Mouse (Mus musculus) left cerebral cortex, adult 2 months (tissue): Measurements from ENCODE around the gene Edf1. TPM values are rescaled to one million over a fixed set of nuclear protein-coding genes. Genes with fewer than 3 reads are reported as not detected.

Experiments
- DNase-seq, 2 experiments: peaks; one replicate each; pipeline ENCODE4 v3.0.0; 2021 to 2022; ENCODE audit warnings: low spot score in 2 of 2, mixed read lengths in 1 of 2; ENCODE audit errors: extremely low spot score in 1 of 2
- H3K27ac ChIP-seq: fragments of 200-600 bp; 2 replicates; pipeline ENCODE4 v1.8.1; 2022
- H3K4me3 ChIP-seq: fragments of 200-600 bp; 2 replicates; pipeline ENCODE4 v1.8.1; 2022
- CTCF ChIP-seq: fragments of 200-600 bp; IDR thresholded peaks from 2 replicates; pipeline ENCODE4 v1.8.1; 2022; ENCODE audit warnings: antibody characterized with exemption, mild to moderate bottlenecking, moderate library complexity
- intact Hi-C: fragments of 180-260 bp; cut with DNase I; formaldehyde crosslinking; loops from one replicate; pipeline ENCODE4 v1.15.1; 2025
- total RNA-seq, 2 experiments: library from RNA; stranded (reverse); gene quantifications; 2 replicates each; pipeline ENCODE4 v1.2.3; 2021

The Edf1 gene
- total RNA-seq, 2 experiments from 2014 or later: 190 to 202 TPM

DNA sequence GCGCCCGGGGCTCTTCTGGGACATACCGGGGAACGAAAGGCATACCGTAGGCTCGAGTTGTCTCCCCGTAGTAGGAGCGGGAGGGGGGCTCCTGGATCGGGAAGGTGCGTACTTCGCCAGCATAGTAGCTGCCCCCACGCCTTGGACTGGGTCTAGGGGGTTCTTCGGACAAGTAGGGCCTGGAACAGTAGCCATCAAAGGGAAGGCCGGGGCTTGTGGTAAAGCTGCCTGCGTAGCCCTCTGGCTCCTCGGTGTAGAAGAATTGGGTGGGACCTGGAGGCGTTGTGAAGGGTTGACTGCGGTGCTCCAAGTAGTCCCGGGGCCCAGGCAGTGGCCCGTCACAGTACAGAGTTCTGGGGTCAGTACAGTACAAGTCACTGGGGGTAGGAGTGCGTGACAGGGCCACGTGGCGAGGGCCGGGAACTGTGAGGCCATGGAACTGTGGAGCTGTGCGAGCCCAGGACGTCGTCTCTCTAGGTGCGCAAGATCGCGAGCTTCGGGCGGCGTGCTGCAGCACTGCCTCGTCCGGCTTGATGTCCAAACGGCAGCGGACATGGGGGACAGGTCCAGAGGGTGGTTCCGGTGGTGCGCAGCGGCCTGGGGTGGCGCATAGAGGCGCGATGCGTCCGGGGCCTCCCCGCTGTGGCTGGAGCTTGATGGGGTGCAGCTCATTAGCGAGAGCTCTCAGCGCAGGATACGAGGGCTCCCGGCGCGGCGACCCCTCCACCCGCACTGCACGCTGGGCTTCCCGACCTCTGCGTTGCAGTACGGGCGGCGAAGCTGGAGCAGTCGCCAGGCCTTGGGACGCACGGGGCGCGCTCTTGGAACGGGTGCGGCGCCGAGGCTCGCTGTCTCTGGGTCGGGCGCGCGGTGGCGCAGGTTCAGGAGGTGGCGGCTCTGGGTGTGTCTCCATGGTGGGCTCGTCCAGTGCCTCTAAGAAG, 21.4 kb downstream of the Edf1 start:
- H3K4me3 ChIP-seq: no peak overlapping the region
- DNase-seq: peak; percentile 27 to 33
- peak overlapping the region; percentile 96 for H3K27ac ChIP-seq
- intact Hi-C loops: no loop called here
- TF ChIP-seq CTCF: no peak

DNA sequence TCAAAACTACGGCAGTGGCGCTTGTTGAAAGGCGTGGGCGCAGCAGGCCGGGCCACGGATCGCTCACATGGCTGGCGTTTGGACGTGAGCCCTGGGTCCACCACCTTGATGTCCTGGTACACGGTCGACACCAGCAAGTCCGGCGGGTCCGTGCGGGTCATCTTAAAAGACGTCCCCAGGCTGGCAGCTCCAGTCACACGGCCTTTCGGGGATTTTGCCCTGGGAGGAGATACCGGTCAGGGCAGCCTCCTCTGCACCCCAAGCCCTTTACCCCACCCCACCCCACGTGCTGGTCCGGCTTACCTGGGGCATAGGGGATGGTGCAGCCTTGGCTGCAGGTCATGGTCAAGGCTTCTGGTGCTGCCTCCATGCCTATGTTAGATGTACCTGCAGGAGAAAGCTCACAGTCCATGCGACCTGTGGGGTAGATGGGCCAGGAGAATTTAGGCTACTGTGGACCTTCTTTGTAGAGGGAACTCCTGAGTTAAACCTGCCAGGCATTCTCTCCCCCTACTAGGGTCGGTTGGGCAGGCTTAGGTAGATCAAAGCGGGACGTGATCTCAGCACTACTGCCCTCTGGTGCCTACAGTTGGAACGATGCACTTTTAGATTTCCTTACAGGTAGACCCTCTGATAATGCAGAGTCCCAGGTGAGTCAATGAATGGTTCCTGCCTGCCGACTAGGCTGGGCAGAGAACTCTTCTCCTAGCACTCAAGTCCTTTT, 22.3 kb downstream of the Edf1 start:
- intact Hi-C loops: loop anchor here (5.0 kb wide), 1 partner anchor 33 kb away; the partner anchor contains the start of gene Traf2

DNA sequence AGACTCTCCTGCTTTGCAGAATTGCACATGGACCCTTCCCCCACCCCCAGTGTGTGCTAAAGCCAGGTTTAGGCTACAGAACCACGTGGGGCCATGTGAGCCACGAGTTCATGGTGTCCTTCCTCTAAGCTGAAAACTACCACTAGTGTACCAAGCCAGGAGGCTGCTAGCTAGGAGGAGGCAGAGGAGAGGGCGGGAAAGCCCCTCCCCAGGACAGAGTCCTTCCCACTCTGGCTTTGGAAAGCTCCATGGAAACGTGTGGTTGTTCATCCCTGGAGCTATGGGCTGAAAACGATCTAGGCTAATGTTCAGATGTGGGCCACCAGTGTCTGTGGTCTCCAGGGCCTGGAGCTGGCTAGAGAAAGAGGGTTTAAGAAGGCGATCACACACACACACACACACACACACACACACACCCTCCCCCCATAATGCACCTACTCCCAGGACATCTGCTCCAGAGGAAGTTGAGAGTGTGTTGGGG, 23.0 kb downstream of the Edf1 start:
- H3K4me3 ChIP-seq: peak overlapping the region; percentile 60
- intact Hi-C loops: loop anchor here (5.0 kb wide), 1 partner anchor 33 kb away; the partner anchor contains the start of gene Traf2
- H3K27ac ChIP-seq: peak overlapping the region; percentile 96
- no peak for TF ChIP-seq CTCF
- peak; percentile 33 to 39 for DNase-seq

More for the DNA sequence above, 22.3 kb downstream of the Edf1 start:
- peak; percentile 63 for TF ChIP-seq CTCF
- peak overlapping the region; percentile 96 for H3K27ac ChIP-seq
- H3K4me3 ChIP-seq: peak overlapping the region; percentile 33
- DNase-seq: peak; percentile 54 to 58

DNA sequence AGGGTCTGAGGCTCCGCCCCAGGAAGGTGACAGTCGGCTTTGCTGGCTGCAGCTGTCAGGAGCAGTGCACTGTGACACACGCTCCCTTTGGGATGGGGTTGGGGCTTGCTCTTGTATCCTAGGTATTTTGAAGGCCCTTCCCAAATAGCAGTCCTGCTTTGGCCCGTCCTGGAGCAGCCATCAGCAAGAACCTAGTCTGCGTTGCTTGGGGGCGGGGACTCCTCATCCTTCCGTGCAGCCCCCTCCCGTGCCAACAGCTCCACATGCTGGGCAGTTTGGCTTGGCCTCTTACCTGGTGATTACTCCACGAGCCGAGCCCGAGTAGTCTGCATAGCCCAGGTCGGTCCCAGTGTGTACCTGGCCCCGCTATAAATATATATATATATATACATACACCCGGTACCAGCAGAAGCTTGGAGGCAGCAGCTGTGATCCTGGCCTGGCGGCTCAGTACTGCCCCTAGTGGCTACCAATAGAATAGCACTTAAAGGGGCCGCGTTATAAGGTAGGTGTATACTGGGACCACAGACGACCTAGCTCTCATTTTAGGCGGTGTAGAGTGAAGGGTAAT, 23.7 kb downstream of the Edf1 start, which contains the start of gene Ajm1:
Ajm1 (minus strand) TSS at position 464 of the 571 bp plus-strand sequence.
- peak; percentile 98 for TF ChIP-seq CTCF
- peak; percentile 77 to 79 for DNase-seq
- intact Hi-C loops: loop anchor here (5.0 kb wide), 1 partner anchor 34 kb away; the partner anchor contains the start of gene Traf2
- Histone ChIP-seq H3K4me3 (peak within 1 kb of the TSS; percentile 60), H3K27ac (peak within 1 kb of the TSS; percentile 96)

DNA sequence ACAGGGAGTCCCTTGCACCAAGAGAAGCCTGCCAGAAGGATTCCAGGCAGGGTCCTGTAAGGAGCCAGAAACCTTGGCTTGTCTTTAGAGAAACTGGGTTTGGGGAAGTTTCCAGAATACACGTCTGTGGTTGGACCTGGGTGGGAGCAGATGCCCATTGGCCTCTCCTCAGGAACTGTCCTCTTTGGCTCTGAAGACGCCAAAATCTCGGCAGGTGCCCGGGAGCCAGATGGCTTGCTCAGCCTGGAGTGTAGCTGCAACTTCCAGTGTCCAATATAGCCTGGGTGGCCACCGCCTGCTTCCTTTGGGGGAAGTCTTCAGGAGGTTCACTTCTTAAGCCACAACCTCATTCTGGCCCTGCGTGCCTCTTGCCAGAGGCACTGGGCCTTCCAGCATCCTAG, 24.3 kb downstream of the Edf1 start:
- Histone ChIP-seq H3K4me3 (peak overlapping the region; percentile 60), H3K27ac (peak overlapping the region; percentile 96)
- no peak for TF ChIP-seq CTCF
- intact Hi-C loops: loop anchor here (5.0 kb wide), 1 partner anchor 35 kb away; the partner anchor contains the start of gene Traf2
- peak; percentile 31 to 44 for DNase-seq

DNA sequence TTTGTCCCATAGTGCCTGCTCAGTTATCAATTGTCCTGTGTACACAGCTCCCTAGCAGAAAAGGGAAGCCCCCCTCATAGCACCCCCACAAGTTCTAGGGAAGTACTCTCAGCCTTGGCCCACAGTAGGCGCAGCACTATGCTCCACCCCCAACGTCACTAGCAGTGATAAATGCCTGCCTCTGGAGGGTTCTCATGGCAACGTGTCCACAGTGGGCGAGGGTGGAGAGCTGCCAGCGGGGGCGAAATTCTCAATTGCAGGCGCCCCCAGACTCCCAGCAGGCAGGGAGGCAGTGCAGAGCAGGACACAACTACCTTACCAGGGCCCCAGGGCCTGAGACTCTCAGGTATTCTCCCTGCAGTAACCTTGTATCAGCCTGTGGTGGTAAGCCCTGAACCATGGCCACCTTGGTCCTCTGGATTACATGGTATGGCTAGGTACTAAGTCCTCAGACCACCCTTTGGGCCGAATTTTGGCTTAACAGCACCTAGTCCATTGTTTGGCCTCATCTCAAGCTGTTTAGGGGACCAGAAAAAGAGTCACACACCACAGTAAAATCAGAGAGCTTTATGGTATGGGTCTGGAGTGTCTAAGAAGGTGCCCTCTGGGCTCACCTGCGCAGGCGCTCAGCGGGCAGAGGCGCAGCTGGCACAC, 24.9 kb downstream of the Edf1 start:
- H3K4me3 ChIP-seq: no peak overlapping the region
- DNase-seq: peak; percentile 85 to 88
- TF ChIP-seq CTCF: no peak
- intact Hi-C loops: loop anchor here (5.0 kb wide), 1 partner anchor 35 kb away; the partner anchor contains the start of gene Traf2
- H3K27ac ChIP-seq: peak overlapping the region; percentile 96

DNA sequence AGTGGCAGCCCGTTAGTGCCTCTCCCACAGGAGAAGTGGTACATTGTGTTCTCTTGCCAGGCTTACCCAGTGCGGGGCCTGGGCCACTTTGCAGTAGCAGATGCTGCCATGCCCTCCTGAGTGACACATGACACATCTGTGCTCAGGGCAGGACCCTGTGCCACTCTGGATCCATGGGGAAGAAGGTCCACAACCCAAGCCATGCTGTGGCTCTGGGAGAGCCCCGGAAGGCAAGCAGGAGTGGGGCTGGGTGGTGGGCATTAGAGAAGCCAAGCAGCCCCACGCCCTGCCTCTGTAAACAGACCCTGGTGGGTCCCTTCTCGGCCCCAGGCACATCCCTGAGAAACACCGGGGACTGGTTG, 25.5 kb downstream of the Edf1 start:
- Histone ChIP-seq H3K4me3 (no peak overlapping the region), H3K27ac (peak overlapping the region; percentile 96)
- DNase-seq: peak in 1 of 2 experiments; percentile 27
- no peak for TF ChIP-seq CTCF
- intact Hi-C loops: loop anchor here (5.0 kb wide), 1 partner anchor 36 kb away; the partner anchor contains the start of gene Traf2

DNA sequence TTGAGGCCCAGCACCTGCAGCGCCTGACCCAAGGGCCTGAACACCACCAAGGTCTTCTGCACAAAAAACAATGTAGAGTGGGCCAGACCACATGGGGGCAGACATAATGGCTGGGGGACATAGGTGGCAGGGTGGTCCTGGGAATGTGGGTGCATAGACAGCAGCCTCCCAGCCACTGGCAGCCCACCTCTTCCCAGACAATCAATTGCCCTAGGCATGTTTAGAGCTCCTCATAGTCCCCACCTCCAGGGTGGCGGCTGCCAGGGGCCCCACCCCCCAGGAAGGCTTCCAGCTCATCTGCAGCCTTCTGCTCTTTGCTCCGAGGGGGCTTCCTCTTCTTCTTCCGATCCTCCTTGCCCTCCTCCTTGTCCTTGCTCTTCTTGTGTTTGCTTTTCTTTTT, 25.9 kb downstream of the Edf1 start:
- H3K4me3 ChIP-seq: no peak overlapping the region
- TF ChIP-seq CTCF: no peak
- peak in 1 of 2 experiments; percentile 16 for DNase-seq
- peak overlapping the region; percentile 96 for H3K27ac ChIP-seq
- intact Hi-C loops: loop anchor here (5.0 kb wide), 1 partner anchor 36 kb away; the partner anchor contains the start of gene Traf2

DNA sequence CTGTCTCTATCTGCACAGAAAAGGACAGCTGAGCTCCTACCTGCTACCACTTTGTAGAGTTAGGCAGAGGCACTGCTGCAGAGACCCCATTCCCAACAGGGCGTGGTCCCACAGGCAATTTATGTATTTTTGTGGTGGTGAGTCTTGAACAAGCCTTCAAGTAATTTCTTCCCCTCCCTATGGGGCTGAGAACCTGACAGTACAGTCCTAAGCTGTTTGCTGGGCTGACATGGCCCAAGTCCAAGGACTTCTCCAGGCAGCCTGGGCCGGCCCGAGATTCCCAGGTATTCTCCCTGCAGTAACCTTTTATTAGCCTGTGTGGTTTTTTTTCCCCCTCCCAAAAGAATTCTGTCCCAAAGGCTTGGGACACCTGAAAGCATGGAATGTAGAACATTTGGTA, 26.5 kb downstream of the Edf1 start:
- Histone ChIP-seq H3K4me3 (no peak overlapping the region), H3K27ac (peak overlapping the region; percentile 96)
- peak in 1 of 2 experiments; percentile 10 for DNase-seq
- no peak for TF ChIP-seq CTCF
- intact Hi-C loops: loop anchor here (5.0 kb wide), 1 partner anchor 37 kb away; the partner anchor contains the start of gene Traf2

DNA sequence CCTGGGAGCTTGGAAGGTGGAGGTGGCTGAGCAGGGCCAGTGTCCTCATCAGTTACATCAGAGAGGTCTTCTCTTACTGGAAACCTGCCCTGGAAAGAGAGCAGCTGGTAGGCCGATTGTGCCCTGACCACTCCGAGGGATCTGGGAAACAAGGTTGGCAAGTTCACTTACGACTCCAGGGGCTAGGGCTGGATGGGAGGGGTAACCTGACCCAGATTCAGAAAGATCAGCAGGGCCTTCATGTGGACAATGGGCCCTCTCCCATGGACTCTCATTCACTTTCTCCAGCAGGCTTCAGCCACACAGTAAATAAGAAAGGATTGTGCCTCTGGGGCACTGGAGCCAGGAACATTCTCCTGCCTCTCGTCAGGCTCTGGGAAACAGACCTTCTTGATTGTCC, 27.2 kb downstream of the Edf1 start:
- no peak for TF ChIP-seq CTCF
- Histone ChIP-seq H3K27ac (peak overlapping the region; percentile 96), H3K4me3 (no peak overlapping the region)
- intact Hi-C loops: loop anchor here (5.0 kb wide), 1 partner anchor 38 kb away; the partner anchor contains the start of gene Traf2
- DNase-seq: peak in 1 of 2 experiments; percentile 32
